Mouse (Mus musculus) left cerebral cortex, postnatal 14 days (tissue): ENCODE measurements around the gene Thbs3. TPM values are rescaled to one million over a fixed set of nuclear protein-coding genes. Genes with fewer than 3 reads are reported as not detected.
A peak's percentile ranks its signal among the peaks of the same experiment; 100 is the strongest.

Experiments
- DNase-seq, 2 experiments: peaks; one replicate each; pipeline ENCODE4 v3.0.0; 2021 to 2022; ENCODE audit warnings: low spot score in 2 of 2, mixed read lengths in 1 of 2
- intact Hi-C: fragments of 180-260 bp; cut with DNase I; formaldehyde crosslinking; loops from one replicate; pipeline ENCODE4 v1.15.1; 2025
- total RNA-seq, 2 experiments: library from RNA; stranded (reverse); gene quantifications; 2 replicates each; pipeline ENCODE4 v1.2.3; 2021

The Thbs3 gene
- total RNA-seq, 2 experiments from 2014 or later: 23.5 to 27.0 TPM

- intact Hi-C loops: loop anchor here (10.0 kb wide), 1 partner anchor 550 kb away; the partner anchor contains the start of gene Ube2q1
- DNase-seq: no peak
Measured at GRCm38 (mm10) chr3:89224796-89225195, 9.8 kb downstream of the Thbs3 start.

GRCm38 (mm10) chr3:89225321-89225815 is 10.4 kb downstream of the Thbs3 start:
- no peak for DNase-seq
- intact Hi-C loops: loop anchor here (10.0 kb wide), 1 partner anchor 549 kb away; the partner anchor contains the start of gene Ube2q1

- intact Hi-C loops: loop anchor here (10.0 kb wide), 1 partner anchor 549 kb away; the partner anchor contains the start of gene Ube2q1
Measured at GRCm38 (mm10) chr3:89225918-89226317, 10.9 kb downstream of the Thbs3 start.

GRCm38 (mm10) chr3:89226361-89226760 is 11.4 kb downstream of the Thbs3 start:
- no peak for DNase-seq
- intact Hi-C loops: loop anchor here (10.0 kb wide), 1 partner anchor 548 kb away; the partner anchor contains the start of gene Ube2q1

More at GRCm38 (mm10) chr3:89225918-89226317, 10.9 kb downstream of the Thbs3 start:
- peak in 1 of 2 experiments; percentile 55 for DNase-seq

GRCm38 (mm10) chr3:89226900-89227299 is 11.9 kb downstream of the Thbs3 start, which contains the start of gene Mtx1:
TSS of gene Mtx1 (minus strand) at chr3:89227088.
- intact Hi-C loops: loop anchor here (10.0 kb wide), 1 partner anchor 548 kb away; the partner anchor contains the start of gene Ube2q1
- no peak for DNase-seq

GRCm38 (mm10) chr3:89227307-89228179 is 12.6 kb downstream of the Thbs3 start:
- peak; percentile 93 to 95 for DNase-seq
- intact Hi-C loops: loop anchor here (10.0 kb wide), 1 partner anchor 547 kb away; the partner anchor contains the start of gene Ube2q1

- intact Hi-C loops: loop anchor here (10.0 kb wide), 1 partner anchor 547 kb away; the partner anchor contains the start of gene Ube2q1
- DNase-seq: peak; percentile 81 to 87
Measured at GRCm38 (mm10) chr3:89228180-89228549, 13.2 kb downstream of the Thbs3 start.

- intact Hi-C loops: loop anchor here (10.0 kb wide), 1 partner anchor 546 kb away; the partner anchor contains the start of gene Ube2q1
- no peak for DNase-seq
Measured at GRCm38 (mm10) chr3:89228836-89229235, 13.9 kb downstream of the Thbs3 start, which contains the start of gene Muc1. TSS of gene Muc1 (plus strand) at chr3:89229057.

GRCm38 (mm10) chr3:89229276-89229675 is 14.3 kb downstream of the Thbs3 start:
- intact Hi-C loops: loop anchor here (10.0 kb wide), 1 partner anchor 546 kb away; the partner anchor contains the start of gene Ube2q1
- DNase-seq: no peak

GRCm38 (mm10) chr3:89230561-89230960 is 15.6 kb downstream of the Thbs3 start:
- intact Hi-C loops: no loop called here
- DNase-seq: no peak

- DNase-seq: no peak
- intact Hi-C loops: no loop called here
Measured at GRCm38 (mm10) chr3:89231345-89231744, 16.4 kb downstream of the Thbs3 start.

GRCm38 (mm10) chr3:89231772-89232275 is 16.8 kb downstream of the Thbs3 start:
- intact Hi-C loops: no loop called here
- no peak for DNase-seq

GRCm38 (mm10) chr3:89232614-89233013 is 17.6 kb downstream of the Thbs3 start:
- no peak for DNase-seq
- intact Hi-C loops: no loop called here

- DNase-seq: no peak
- intact Hi-C loops: no loop called here
Measured at GRCm38 (mm10) chr3:89233562-89234110, 18.7 kb downstream of the Thbs3 start.

- no peak for DNase-seq
Measured at GRCm38 (mm10) chr3:89236516-89236915, 21.5 kb downstream of the Thbs3 start.

GRCm38 (mm10) chr3:89237682-89238081 is 22.7 kb downstream of the Thbs3 start:
- no peak for DNase-seq
- intact Hi-C loops: no loop called here

More at GRCm38 (mm10) chr3:89236516-89236915, 21.5 kb downstream of the Thbs3 start:
- intact Hi-C loops: no loop called here

GRCm38 (mm10) chr3:89238494-89238893 is 23.5 kb downstream of the Thbs3 start:
- DNase-seq: no peak
- intact Hi-C loops: no loop called here

GRCm38 (mm10) chr3:89242331-89242895 is 27.4 kb downstream of the Thbs3 start:
- DNase-seq: peak; percentile 54 to 71
- intact Hi-C loops: no loop called here

- DNase-seq: peak in 1 of 2 experiments; percentile 67
- intact Hi-C loops: no loop called here
Measured at GRCm38 (mm10) chr3:89243609-89244008, 28.6 kb downstream of the Thbs3 start.
